Mouse (Mus musculus) myocyte (in vitro differentiated cells): ENCODE measurements around the gene Rabl3. TPM values are rescaled to one million over a fixed set of nuclear protein-coding genes. Genes with fewer than 3 reads are reported as not detected.

ENCODE experiments used
- H3K27me3 ChIP-seq: one replicate; pipeline ENCODE4 v1.6.1; 2011; ENCODE audit not compliant: control insufficient read depth, insufficient read depth, insufficient read length
- H3K36me3 ChIP-seq: one replicate; pipeline ENCODE4 v1.6.1; 2011; ENCODE audit not compliant: control insufficient read depth, insufficient read depth
- H3K4me2 ChIP-seq: one replicate; pipeline ENCODE4 v1.6.1; 2011; ENCODE audit warnings: low read depth, control low read depth
- H3K4me3 ChIP-seq: one replicate; pipeline ENCODE4 v1.5.1; 2011; ENCODE audit warnings: mild to moderate bottlenecking, control low read depth, moderate library complexity
- H3K79me2 ChIP-seq: one replicate; pipeline ENCODE4 v1.6.1; 2011; ENCODE audit not compliant: control insufficient read depth, insufficient read depth
- H3ac ChIP-seq: one replicate; pipeline ENCODE4 v1.6.1; 2011; ENCODE audit not compliant: control insufficient read depth, insufficient read length
- CEBPB ChIP-seq: IDR thresholded peaks from 2 replicates; pipeline ENCODE4 v1.6.1; 2011; ENCODE audit warnings: mild to moderate bottlenecking, moderate library complexity; ENCODE audit not compliant: poor library complexity, insufficient read depth, severe bottlenecking
- E2F4 ChIP-seq: IDR thresholded peaks from one replicate; pipeline ENCODE4 v1.6.1; 2011; ENCODE audit warnings: mild to moderate bottlenecking, control low read depth, moderate library complexity; ENCODE audit not compliant: insufficient read depth
- MAX ChIP-seq: IDR thresholded peaks from one replicate; pipeline ENCODE4 v1.6.1; 2011; ENCODE audit warnings: low read depth, mild to moderate bottlenecking, control low read depth
- MYOD1 ChIP-seq, 3 experiments: IDR thresholded peaks; one replicate each; pipeline ENCODE4 v1.6.1; 2011; ENCODE audit warnings: control low read depth in 2 of 3, low read depth in 2 of 3, mild to moderate bottlenecking in 2 of 3, moderate library complexity in 1 of 3; ENCODE audit not compliant: insufficient read length in 2 of 3, control insufficient read depth in 1 of 3
- MYOG ChIP-seq, 3 experiments: IDR thresholded peaks; one replicate each; pipeline ENCODE4 v1.6.1; 2011; ENCODE audit warnings: control low read depth in 2 of 3, low read depth in 2 of 3, mild to moderate bottlenecking in 2 of 3; ENCODE audit not compliant: insufficient read length in 2 of 3, control insufficient read depth in 1 of 3, insufficient read depth in 1 of 3
- POLR2A ChIP-seq: IDR thresholded peaks from one replicate; pipeline ENCODE4 v1.6.1; 2011; ENCODE audit warnings: low read depth, mild to moderate bottlenecking, control low read depth, moderate library complexity; ENCODE audit not compliant: insufficient read length
- POLR2AphosphoS2 ChIP-seq: IDR thresholded peaks from one replicate; pipeline ENCODE4 v1.6.1; 2011; ENCODE audit warnings: low read depth, control low read depth; ENCODE audit not compliant: insufficient read length
- REST ChIP-seq: IDR thresholded peaks from one replicate; pipeline ENCODE4 v1.6.1; 2011; ENCODE audit warnings: mild to moderate bottlenecking, control low read depth, moderate library complexity; ENCODE audit not compliant: insufficient read depth, insufficient read length
- SRF ChIP-seq: IDR thresholded peaks from one replicate; pipeline ENCODE4 v1.6.1; 2011; ENCODE audit warnings: low read depth; ENCODE audit not compliant: control insufficient read depth, insufficient read length
- TCF12 ChIP-seq: IDR thresholded peaks from one replicate; pipeline ENCODE4 v1.6.1; 2011; ENCODE audit warnings: mild to moderate bottlenecking, control low read depth; ENCODE audit not compliant: poor library complexity, insufficient read depth, severe bottlenecking
- TCF3 ChIP-seq: IDR thresholded peaks from one replicate; pipeline ENCODE4 v1.6.1; 2011; ENCODE audit warnings: low read depth, control low read depth; ENCODE audit not compliant: insufficient read length
- USF1 ChIP-seq: IDR thresholded peaks from one replicate; pipeline ENCODE4 v1.6.1; 2011; ENCODE audit warnings: low read depth, mild to moderate bottlenecking, control low read depth, moderate library complexity
- polyA plus RNA-seq: library from polyadenylated mRNA; unstranded; fragments of >200 nt; fragmentation: generic; extraction: Trizol; gene quantifications from one replicate; pipeline ENCODE4 v1.2.1, GENCODE M21; 2012; ENCODE audit warnings: missing spikeins

Gene Rabl3
- polyA plus RNA-seq, 1 experiment = 6.0 TPM

- TF ChIP-seq CEBPB (no peak), MYOD1 (IDR thresholded peaks at IDR 0.05; ENCODE audit: control insufficient read depth in 1 of 3, insufficient read length in 2 of 3, low read depth in 2 of 3) (no peak), TCF3 (no peak), USF1 (no peak), MAX (no peak), POLR2AphosphoS2 (no peak), E2F4 (no peak), POLR2A (no peak), MYOG (IDR thresholded peaks at IDR 0.05; ENCODE audit: control insufficient read depth in 1 of 3, insufficient read depth in 1 of 3, insufficient read length in 2 of 3, low read depth in 2 of 3) (no peak), REST (no peak), SRF (no peak), TCF12 (no peak)
- H3K4me2 ChIP-seq = no peak overlapping the region
- H3K4me3 ChIP-seq = no peak overlapping the region
- H3K27me3 ChIP-seq = no peaks in the 10 kb centered on the region
- no peaks in the 10 kb centered on the region for H3K79me2 ChIP-seq
- H3ac ChIP-seq = no peak overlapping the region
- H3K36me3 ChIP-seq = no peaks in the 10 kb centered on the region
Observed at GRCm38 (mm10) chr16:37604243-37604642, 64.6 kb downstream of the Rabl3 start.

GRCm38 (mm10) chr16:37610333-37610732 is 70.6 kb downstream of the Rabl3 start:
- TF ChIP-seq MAX (no peak), REST (no peak), E2F4 (no peak), SRF (no peak), MYOD1 (IDR thresholded peaks at IDR 0.05; ENCODE audit: control insufficient read depth in 1 of 3, insufficient read length in 2 of 3, low read depth in 2 of 3) (no peak), CEBPB (no peak), TCF12 (no peak), POLR2AphosphoS2 (no peak), USF1 (no peak), TCF3 (no peak), MYOG (IDR thresholded peaks at IDR 0.05; ENCODE audit: control insufficient read depth in 1 of 3, insufficient read depth in 1 of 3, insufficient read length in 2 of 3, low read depth in 2 of 3) (no peak), POLR2A (no peak)
- Histone ChIP-seq H3K4me2 (no peak overlapping the region), H3K36me3 (no peaks in the 10 kb centered on the region), H3K4me3 (no peak overlapping the region), H3ac (no peak overlapping the region), H3K79me2 (no peaks in the 10 kb centered on the region), H3K27me3 (no peaks in the 10 kb centered on the region)

DNA sequence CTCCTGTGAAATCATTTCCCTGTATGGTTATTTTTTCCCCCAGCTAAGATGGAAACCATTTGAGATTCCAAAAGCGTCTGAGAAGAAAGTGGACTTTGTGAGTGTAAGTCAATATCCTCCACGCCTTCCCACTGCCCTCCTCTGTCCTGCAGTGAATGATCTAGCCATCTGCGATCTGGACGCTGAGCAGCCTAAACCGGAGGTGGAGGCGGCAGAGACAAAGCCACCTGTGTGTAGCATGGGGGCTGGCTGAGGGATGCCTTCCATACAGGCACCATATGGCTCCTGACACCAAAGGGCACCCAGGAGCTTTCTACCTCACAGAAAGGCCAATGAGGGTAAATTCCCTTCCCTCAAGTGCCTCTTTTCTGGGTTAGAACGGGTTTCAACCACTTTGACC is 71.4 kb downstream of the Rabl3 start:
- Histone ChIP-seq H3K79me2 (no peaks in the 10 kb centered on the region), H3K4me3 (no peak overlapping the region), H3K36me3 (no peaks in the 10 kb centered on the region), H3K4me2 (no peak overlapping the region), H3ac (no peak overlapping the region), H3K27me3 (no peaks in the 10 kb centered on the region)
- TF ChIP-seq MYOD1 (IDR thresholded peaks at IDR 0.05; ENCODE audit: control insufficient read depth in 1 of 3, insufficient read length in 2 of 3, low read depth in 2 of 3) = no peak
- TF ChIP-seq E2F4 = no peak
- TF ChIP-seq POLR2A = no peak
- no peak for TF ChIP-seq MAX
- TF ChIP-seq TCF12 = no peak
- TF ChIP-seq MYOG (IDR thresholded peaks at IDR 0.05; ENCODE audit: control insufficient read depth in 1 of 3, insufficient read depth in 1 of 3, insufficient read length in 2 of 3, low read depth in 2 of 3) = no peak
- TF ChIP-seq CEBPB = no peak
- TF ChIP-seq TCF3 = no peak
- TF ChIP-seq REST = no peak
- no peak for TF ChIP-seq USF1
- no peak for TF ChIP-seq SRF
- no peak for TF ChIP-seq POLR2AphosphoS2

DNA sequence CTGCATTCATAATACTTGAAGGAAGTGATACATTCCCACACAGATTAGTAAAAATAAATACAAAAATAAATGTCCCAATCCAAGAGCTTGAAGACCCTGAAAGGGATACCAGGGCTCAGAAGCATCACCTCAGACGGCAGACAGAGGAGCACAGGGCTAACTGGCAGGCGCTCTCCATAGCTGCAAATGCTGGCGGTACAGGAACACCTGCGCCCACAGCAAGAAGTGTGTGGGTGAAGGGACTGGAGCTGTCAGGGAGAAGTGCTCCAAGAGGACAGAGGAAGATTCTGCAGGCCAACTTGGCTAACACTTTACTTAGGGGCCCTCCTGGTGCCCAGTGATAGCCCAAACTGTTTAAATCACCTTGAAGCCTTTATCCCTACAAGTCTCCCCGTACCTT is 72.3 kb downstream of the Rabl3 start:
- no peak overlapping the region for H3K4me3 ChIP-seq
- H3K27me3 ChIP-seq = no peaks in the 10 kb centered on the region
- H3ac ChIP-seq = no peak overlapping the region
- no peak overlapping the region for H3K4me2 ChIP-seq
- no peaks in the 10 kb centered on the region for H3K36me3 ChIP-seq
- TF ChIP-seq MYOG (IDR thresholded peaks at IDR 0.05; ENCODE audit: control insufficient read depth in 1 of 3, insufficient read depth in 1 of 3, insufficient read length in 2 of 3, low read depth in 2 of 3) = no peak
- TF ChIP-seq SRF = no peak
- no peak for TF ChIP-seq E2F4
- no peak for TF ChIP-seq POLR2A
- no peak for TF ChIP-seq REST
- no peak for TF ChIP-seq MAX
- no peak for TF ChIP-seq USF1
- TF ChIP-seq POLR2AphosphoS2 = no peak
- no peak for TF ChIP-seq TCF3
- H3K79me2 ChIP-seq = no peaks in the 10 kb centered on the region

DNA sequence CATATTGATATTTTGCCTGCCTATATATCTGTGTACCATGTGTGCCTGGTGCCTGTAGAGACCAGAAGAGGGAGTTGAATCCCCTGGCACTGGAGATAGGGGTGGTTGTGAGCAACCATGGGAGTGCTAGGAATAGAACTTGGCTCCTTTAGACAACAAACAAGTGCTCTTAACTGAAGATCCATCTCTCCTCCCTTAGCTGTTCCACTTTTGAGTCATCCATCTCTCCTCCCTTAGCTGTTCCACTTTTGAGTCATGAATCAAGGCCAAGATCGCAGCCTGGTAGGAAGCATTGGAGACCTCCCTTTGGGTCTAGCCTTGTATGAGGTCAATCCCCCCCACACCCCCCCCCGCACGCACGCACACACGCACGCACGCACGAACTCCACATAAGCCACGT is 74.9 kb downstream of the Rabl3 start:
- Histone ChIP-seq H3K36me3 (no peaks in the 10 kb centered on the region), H3K79me2 (no peaks in the 10 kb centered on the region), H3K27me3 (no peaks in the 10 kb centered on the region), H3ac (no peak overlapping the region), H3K4me2 (no peak overlapping the region), H3K4me3 (no peak overlapping the region)
- no peak for TF ChIP-seq TCF12
